Mouse (Mus musculus) stomach, postnatal 0 days (tissue): ENCODE data around the gene Mrtfb. TPM values are rescaled to one million over a fixed set of nuclear protein-coding genes. Genes with fewer than 3 reads are reported as not detected.

ENCODE experiments used
- ATAC-seq: fragments of 200-750 bp; cut with Nextera tagmentation; 2 replicates; pipeline ENCODE4 v1.8.0; 2017; ENCODE audit not compliant: low FRiP score, low TSS enrichment
- DNase-seq: peaks from one replicate; pipeline ENCODE4 v3.0.0-alpha.2; 2016; ENCODE audit warnings: low spot score
- H3K27ac ChIP-seq: fragments of 300-500 bp; sonication (generic); replicated peaks from 2 replicates; pipeline ENCODE4 v1.5.1; 2014; ENCODE audit warnings: mild to moderate bottlenecking, control low read depth
- H3K27me3 ChIP-seq: fragments of 300-500 bp; sonication (generic); 2 replicates; pipeline ENCODE4 v1.6.1; 2014; ENCODE audit warnings: low read length; ENCODE audit not compliant: control insufficient read depth, insufficient read depth
- H3K36me3 ChIP-seq: fragments of 300-500 bp; sonication (generic); 2 replicates; pipeline ENCODE4 v1.6.1; 2014; ENCODE audit warnings: low read length, mixed read lengths; ENCODE audit not compliant: control insufficient read depth, insufficient read depth
- H3K4me1 ChIP-seq: fragments of 300-500 bp; sonication (generic); replicated peaks from 2 replicates; pipeline ENCODE4 v1.6.1; 2014; ENCODE audit warnings: antibody characterized with exemption; ENCODE audit not compliant: control insufficient read depth, insufficient read depth
- H3K4me2 ChIP-seq: fragments of 300-500 bp; sonication (generic); replicated peaks from 2 replicates; pipeline ENCODE4 v1.6.1; 2014; ENCODE audit warnings: low read depth, mild to moderate bottlenecking, control low read depth, moderate library complexity
- H3K4me3 ChIP-seq: fragments of 300-500 bp; sonication (generic); 2 replicates; pipeline ENCODE4 v1.5.1; 2014; ENCODE audit warnings: low read depth, low read length, control low read depth
- H3K9ac ChIP-seq: fragments of 300-500 bp; sonication (generic); 2 replicates; pipeline ENCODE4 v1.6.1; 2014; ENCODE audit warnings: mild to moderate bottlenecking, low read length, control low read depth, mixed read lengths
- H3K9me3 ChIP-seq: fragments of 300-500 bp; sonication (generic); 2 replicates; pipeline ENCODE4 v1.6.1; 2016; ENCODE audit warnings: low read length; ENCODE audit not compliant: control insufficient read depth
- CTCF ChIP-seq: IDR thresholded peaks from 2 replicates; pipeline ENCODE4 v1.5.1; 2016; ENCODE audit warnings: antibody characterized with exemption, low read depth, mild to moderate bottlenecking, moderate library complexity
- EP300 ChIP-seq: optimal IDR thresholded peaks from 2 replicates; pipeline ENCODE3; 2016; ENCODE audit warnings: antibody characterized with exemption
- WGBS: fragments of 180-500 bp; shearing (Covaris S2); extraction: QIAGEN DNeasy Blood & Tissue Kit; methylation state at CpG from one replicate; pipeline ENCODE4 v1.1.7; 2014; 5-methylcytosine and 5-hydroxymethylcytosine counted together
- polyA plus RNA-seq: library from polyadenylated mRNA; unstranded; fragments of >200 nt; fragmentation: Nextera tagmentation; extraction: Ambion mirVana; gene quantifications from 2 replicates; pipeline ENCODE4 v1.2.1, GENCODE M21; 2015

The Mrtfb gene
- polyA plus RNA-seq, 1 experiment from 2014 or later = 12.5 TPM

DNA sequence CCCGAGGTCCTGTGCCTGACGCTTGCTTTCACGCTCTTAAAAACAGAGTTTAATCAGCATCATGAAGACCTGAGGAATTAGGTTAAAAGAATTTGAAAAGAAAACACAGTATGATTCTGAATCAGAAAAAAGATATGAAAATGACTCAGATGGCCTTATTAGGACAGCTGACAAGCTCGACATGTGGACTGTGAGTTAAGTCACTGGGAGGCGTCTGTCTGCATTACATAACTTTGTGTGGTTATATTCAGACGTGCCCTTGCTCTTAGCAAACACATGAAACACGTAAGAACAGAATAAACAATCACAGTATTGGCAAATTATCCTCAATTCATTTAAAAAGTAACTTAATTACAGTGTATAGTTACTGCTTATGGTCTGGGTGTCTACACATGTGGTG is 16.0 kb upstream of the Mrtfb start:
- peak; percentile 75 for ATAC-seq
- TF ChIP-seq EP300 (no peak), CTCF (no peak)
- 35% methylated on average over 7 of the region's 7 CpGs for WGBS

DNA sequence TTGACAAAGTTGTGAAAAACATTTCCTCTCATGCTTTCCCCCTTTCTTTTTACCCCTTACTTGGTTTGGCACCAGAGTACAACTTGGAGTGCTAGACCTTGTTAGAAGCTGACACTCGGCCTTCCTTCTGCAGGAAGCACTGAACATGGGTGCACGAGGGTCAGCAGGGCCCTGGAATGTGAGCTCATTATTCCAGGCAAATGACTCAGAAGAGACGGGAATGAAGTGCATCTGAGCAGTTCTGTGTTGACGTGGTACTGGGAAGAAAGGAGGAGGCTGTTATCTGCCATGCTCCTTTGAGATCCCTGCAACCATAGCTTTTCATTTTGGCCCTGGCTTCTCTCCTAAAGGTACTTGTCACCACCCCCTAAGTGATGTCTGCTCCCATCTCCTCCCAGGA is 10.6 kb upstream of the Mrtfb start:
- H3K4me1 ChIP-seq = no peaks in the 10 kb centered on the region
- no peak for DNase-seq
- ATAC-seq = no peak
- H3K9ac ChIP-seq = no peak overlapping the region
- H3K27ac ChIP-seq = no peak overlapping the region
- H3K9me3 ChIP-seq = no peaks in the 10 kb centered on the region
- H3K27me3 ChIP-seq = no peaks in the 10 kb centered on the region
- no peak overlapping the region for H3K4me3 ChIP-seq
- TF ChIP-seq CTCF (no peak), EP300 (no peak)
- H3K36me3 ChIP-seq = no peaks in the 10 kb centered on the region
- WGBS = 32% methylated on average over 4 of the region's 4 CpGs
- no peak overlapping the region for H3K4me2 ChIP-seq

More for the DNA sequence above, 16.0 kb upstream of the Mrtfb start:
- no peak overlapping the region for H3K4me3 ChIP-seq
- H3K27me3 ChIP-seq = no peaks in the 10 kb centered on the region
- H3K36me3 ChIP-seq = no peaks in the 10 kb centered on the region
- no peak overlapping the region for H3K9ac ChIP-seq
- no peaks in the 10 kb centered on the region for H3K4me1 ChIP-seq
- DNase-seq = no peak
- no peaks in the 10 kb centered on the region for H3K9me3 ChIP-seq
- no peak overlapping the region for H3K4me2 ChIP-seq
- no peak overlapping the region for H3K27ac ChIP-seq

DNA sequence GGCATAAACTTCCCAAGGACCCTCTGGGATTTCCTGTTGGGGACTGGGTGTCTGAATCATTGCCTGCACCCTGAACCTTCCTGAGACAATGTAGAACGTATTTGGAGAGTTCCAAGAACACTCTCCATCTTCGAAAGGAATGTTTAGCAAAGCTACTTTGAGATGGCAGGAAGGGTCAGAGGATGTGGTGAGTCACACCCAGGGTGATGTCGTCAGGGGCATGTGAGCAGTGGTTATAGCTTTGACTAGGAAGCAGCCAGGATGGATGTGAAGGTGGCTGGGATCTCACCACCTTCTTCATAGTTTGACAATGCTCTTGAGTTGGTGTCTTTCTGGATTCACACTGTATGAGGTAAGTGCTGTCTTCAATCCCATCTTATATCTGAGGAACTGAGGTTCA is 9.4 kb upstream of the Mrtfb start:
- no peak overlapping the region for H3K4me2 ChIP-seq

DNA sequence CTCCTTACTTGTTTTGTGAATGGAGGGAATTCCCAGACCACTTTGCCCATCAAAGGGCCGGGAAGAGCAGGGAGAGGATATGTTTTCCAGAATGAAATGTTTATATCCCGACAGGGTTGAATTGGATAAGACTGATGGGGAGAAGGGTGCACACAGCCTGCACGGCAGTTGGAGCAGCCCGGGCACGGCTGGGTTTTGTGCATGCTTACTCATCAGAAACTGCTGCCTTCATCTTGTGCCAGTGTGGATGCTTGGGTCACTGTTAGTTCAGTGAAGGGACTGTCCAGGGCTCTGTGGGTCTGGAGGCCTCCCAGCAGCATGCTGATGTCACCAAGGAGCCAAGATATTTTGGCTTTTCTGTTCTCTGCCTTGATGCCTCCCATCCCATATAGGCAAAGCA is 6.2 kb upstream of the Mrtfb start:
- TF ChIP-seq EP300 (no peak), CTCF (no peak)
- H3K27me3 ChIP-seq = no peaks in the 10 kb centered on the region
- H3K4me2 ChIP-seq = no peak overlapping the region
- H3K27ac ChIP-seq = no peak overlapping the region
- H3K4me1 ChIP-seq = no peaks in the 10 kb centered on the region
- DNase-seq = no peak
- no peaks in the 10 kb centered on the region for H3K9me3 ChIP-seq
- no peak overlapping the region for H3K4me3 ChIP-seq
- H3K36me3 ChIP-seq = no peaks in the 10 kb centered on the region
- WGBS = 34% methylated on average over 5 of the region's 5 CpGs
- no peak overlapping the region for H3K9ac ChIP-seq
- ATAC-seq = no peak

More for the DNA sequence above, 9.4 kb upstream of the Mrtfb start:
- no peaks in the 10 kb centered on the region for H3K27me3 ChIP-seq
- H3K4me1 ChIP-seq = no peaks in the 10 kb centered on the region
- WGBS = 46% methylated on average over 3 of the region's 3 CpGs
- ATAC-seq (no peak), DNase-seq (no peak)
- no peak overlapping the region for H3K27ac ChIP-seq
- H3K4me3 ChIP-seq = no peak overlapping the region
- H3K36me3 ChIP-seq = no peaks in the 10 kb centered on the region
- H3K9me3 ChIP-seq = no peaks in the 10 kb centered on the region
- TF ChIP-seq EP300 = no peak
- TF ChIP-seq CTCF = no peak
- no peak overlapping the region for H3K9ac ChIP-seq

DNA sequence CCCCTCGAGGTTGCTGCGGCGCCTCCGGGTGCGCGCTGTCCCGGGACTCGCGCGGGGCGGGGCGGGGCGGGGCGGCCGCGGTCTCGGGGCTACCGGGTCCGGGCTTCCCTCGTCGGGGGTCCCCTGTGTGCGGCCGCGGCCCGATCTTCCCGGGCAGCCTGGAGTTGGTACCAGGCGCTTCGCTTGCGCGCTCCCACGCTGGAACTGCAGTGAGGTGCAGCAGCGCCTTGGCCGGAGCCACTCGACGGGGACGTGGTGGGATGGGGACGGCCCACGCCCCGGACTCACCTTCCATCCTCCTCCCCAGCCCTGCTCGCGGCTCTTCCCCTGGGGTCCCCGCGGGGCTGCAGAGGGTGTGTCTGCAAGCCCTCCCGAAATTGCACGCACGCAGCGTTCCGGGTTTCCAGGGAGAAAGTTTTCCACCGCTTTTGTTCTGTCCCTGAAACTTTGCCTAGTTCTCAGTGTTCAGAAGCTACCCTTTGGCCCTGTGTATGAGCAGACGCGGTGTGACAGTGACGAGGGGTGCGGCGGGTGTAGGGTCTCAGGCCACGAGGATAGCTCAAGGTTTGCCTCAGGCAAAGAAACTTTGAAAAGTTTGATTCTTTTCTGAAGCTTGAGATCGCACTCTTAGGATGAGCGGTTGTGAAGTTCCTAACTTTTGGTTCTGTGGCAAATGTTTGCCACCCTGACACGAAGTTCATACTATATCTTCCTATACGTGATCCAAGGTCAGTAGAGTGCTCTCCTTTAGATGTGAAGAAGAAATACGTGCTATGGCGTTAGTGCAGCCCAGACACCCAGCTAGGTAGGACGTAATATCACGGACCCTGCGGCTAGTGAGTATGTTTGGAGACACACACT is 616 bp downstream of the Mrtfb start:
- no peaks in the 10 kb centered on the region for H3K9me3 ChIP-seq
- peak overlapping the region; percentile 90 for H3K4me2 ChIP-seq
- H3K9ac ChIP-seq = peak overlapping the region; percentile 97
- 0 out of 2 replicates have a peak, but pooled peaks cover 6% of the 10 kb centered on the region for H3K4me1 ChIP-seq
- WGBS = 5% methylated on average over 30 of the region's 64 CpGs
- H3K4me3 ChIP-seq = peak overlapping the region; percentile 89
- TF ChIP-seq EP300 (no peak), CTCF (no peak)
- peak; percentile 72 for ATAC-seq
- no peak for DNase-seq
- H3K27me3 ChIP-seq = no peaks in the 10 kb centered on the region
- no peaks in the 10 kb centered on the region for H3K36me3 ChIP-seq
- H3K27ac ChIP-seq = peak overlapping the region; percentile 96

DNA sequence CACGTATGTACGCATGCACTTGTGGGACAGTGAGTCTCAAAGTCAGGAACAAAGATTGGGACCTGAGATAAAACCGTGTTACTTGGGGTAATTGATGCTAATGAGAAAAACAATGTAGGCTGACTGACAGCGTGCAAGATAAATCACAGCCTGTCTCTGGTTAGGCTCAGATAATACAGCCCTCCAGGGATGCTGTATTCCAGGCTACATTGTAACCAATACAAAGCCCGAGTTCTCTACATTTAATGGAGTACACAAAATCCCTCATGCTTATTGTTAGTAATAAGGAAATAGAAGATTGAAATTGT is 1.2 kb downstream of the Mrtfb start:
- no peaks in the 10 kb centered on the region for H3K9me3 ChIP-seq
- ATAC-seq = no peak
- H3K4me1 ChIP-seq = 0 out of 2 replicates have a peak, but pooled peaks cover 6% of the 10 kb centered on the region
- peak overlapping the region; percentile 90 for H3K4me2 ChIP-seq
- 24% methylated on average over 5 of the region's 5 CpGs for WGBS
- TF ChIP-seq EP300 = no peak
- TF ChIP-seq CTCF = no peak
- H3K36me3 ChIP-seq = no peaks in the 10 kb centered on the region
- no peak for DNase-seq
- H3K9ac ChIP-seq = peak overlapping the region; percentile 97
- peak overlapping the region; percentile 89 for H3K4me3 ChIP-seq
- no peak overlapping the region for H3K27ac ChIP-seq
- H3K27me3 ChIP-seq = no peaks in the 10 kb centered on the region
